Mouse (Mus musculus): ENCODE measurements around the gene Psg17. TPM values are rescaled to one million over a fixed set of nuclear protein-coding genes. Genes with fewer than 3 reads are reported as not detected.
"Not testable (repeated sequence)": the region's sequence is repeated elsewhere in the genome, so short reads cannot be mapped to it uniquely, and the experiment has no call there.

The Psg17 gene
- not detected in 2 replicates for polyA plus RNA-seq (2014; fragmentation: Nextera tagmentation; extraction: Ambion mirVana)

- WGBS: 80% methylated on average over 3 of the region's 3 CpGs
- Histone ChIP-seq H3K9me3 (ENCODE audit: control insufficient read depth, low read length) (no peaks in the 10 kb centered on the region), H3K4me3 (ENCODE audit: low read depth, low read length) (no peak within 1 kb of the TSS), H3K4me1 (replicated peaks; ENCODE audit: control insufficient read depth, insufficient read depth, low read length) (no peaks in the 10 kb centered on the region), H3K4me2 (ENCODE audit: low read depth, low read length, severe bottlenecking) (no peak within 1 kb of the TSS), H3K9ac (ENCODE audit: low read length) (no peak within 1 kb of the TSS), H3K36me3 (ENCODE audit: control insufficient read depth, insufficient read depth, low read length) (no peaks in the 10 kb centered on the region), H3K27me3 (ENCODE audit: control insufficient read depth, insufficient read depth, low read length) (no peaks in the 10 kb centered on the region), H3K27ac (ENCODE audit: low read depth, low read length) (no peak within 1 kb of the TSS)
- DNase-seq (ENCODE audit: low spot score) (no peak), ATAC-seq (replicated peaks; ENCODE audit: low FRiP score) (no peak)
Measured at GRCm38 (mm10) chr7:18821507-18821906, at the start of gene Psg17. Psg17 (minus strand) TSS chr7:18821607.

- H3K9me3 ChIP-seq (ENCODE audit: control insufficient read depth, low read length); H3K27ac ChIP-seq (ENCODE audit: low read depth, low read length); ATAC-seq (replicated peaks; ENCODE audit: low FRiP score); H3K36me3 ChIP-seq (ENCODE audit: control insufficient read depth, insufficient read depth, low read length); H3K27me3 ChIP-seq (ENCODE audit: control insufficient read depth, insufficient read depth, low read length); H3K4me2 ChIP-seq (ENCODE audit: low read depth, low read length, severe bottlenecking); H3K4me1 ChIP-seq (replicated peaks; ENCODE audit: control insufficient read depth, insufficient read depth, low read length); H3K4me3 ChIP-seq (ENCODE audit: low read depth, low read length); DNase-seq (ENCODE audit: low spot score); H3K9ac ChIP-seq (ENCODE audit: low read length): not testable (repeated sequence)
- no CpG with 5 or more reads among the region's 8 CpGs for WGBS
Measured at GRCm38 (mm10) chr7:18871031-18871430, 49.6 kb upstream of the Psg17 start, which contains the start of gene Pglyrp1. Pglyrp1 (plus strand) TSS chr7:18871331.

GRCm38 (mm10) chr7:18868491-18868890 is 47.1 kb upstream of the Psg17 start:
- H3K27me3 ChIP-seq (ENCODE audit: control insufficient read depth, insufficient read depth, low read length): no peaks in the 10 kb centered on the region
- H3K36me3 ChIP-seq (ENCODE audit: control insufficient read depth, insufficient read depth, low read length): no peaks in the 10 kb centered on the region
- ATAC-seq (replicated peaks; ENCODE audit: low FRiP score): no peak
- H3K4me1 ChIP-seq (replicated peaks; ENCODE audit: control insufficient read depth, insufficient read depth, low read length): 0 out of 2 replicates have a peak, but pooled peaks cover 2% of the 10 kb centered on the region
- H3K9me3 ChIP-seq (ENCODE audit: control insufficient read depth, low read length): no peaks in the 10 kb centered on the region
- H3K27ac ChIP-seq (ENCODE audit: low read depth, low read length): no peak overlapping the region
- no peak overlapping the region for H3K9ac ChIP-seq (ENCODE audit: low read length)
- WGBS: 84% methylated on average over 2 of the region's 2 CpGs
- no peak overlapping the region for H3K4me2 ChIP-seq (ENCODE audit: low read depth, low read length, severe bottlenecking)
- no peak overlapping the region for H3K4me3 ChIP-seq (ENCODE audit: low read depth, low read length)
- no peak for DNase-seq (ENCODE audit: low spot score)

GRCm38 (mm10) chr7:18862801-18863200 is 41.4 kb upstream of the Psg17 start:
- H3K4me1 ChIP-seq (replicated peaks; ENCODE audit: control insufficient read depth, insufficient read depth, low read length): no peaks in the 10 kb centered on the region
- no peaks in the 10 kb centered on the region for H3K36me3 ChIP-seq (ENCODE audit: control insufficient read depth, insufficient read depth, low read length)
- no peaks in the 10 kb centered on the region; the same call in 1 of the 2 replicates for H3K9me3 ChIP-seq (ENCODE audit: control insufficient read depth, low read length)
- ATAC-seq (replicated peaks; ENCODE audit: low FRiP score) (no peak), DNase-seq (ENCODE audit: low spot score) (no peak)
- no peaks in the 10 kb centered on the region for H3K27me3 ChIP-seq (ENCODE audit: control insufficient read depth, insufficient read depth, low read length)
- 86% methylated on average over 6 of the region's 6 CpGs for WGBS
- H3K4me3 ChIP-seq (ENCODE audit: low read depth, low read length): no peak overlapping the region
- no peak overlapping the region for H3K9ac ChIP-seq (ENCODE audit: low read length)
- no peak overlapping the region for H3K4me2 ChIP-seq (ENCODE audit: low read depth, low read length, severe bottlenecking)
- no peak overlapping the region for H3K27ac ChIP-seq (ENCODE audit: low read depth, low read length)

GRCm38 (mm10) chr7:18858310-18858916 is 37.0 kb upstream of the Psg17 start:
- ATAC-seq (replicated peaks; ENCODE audit: low FRiP score) (no peak), DNase-seq (ENCODE audit: low spot score) (no peak)
- Histone ChIP-seq H3K9ac (ENCODE audit: low read length) (no peak overlapping the region), H3K4me2 (ENCODE audit: low read depth, low read length, severe bottlenecking) (no peak overlapping the region), H3K9me3 (ENCODE audit: control insufficient read depth, low read length) (no peaks in the 10 kb centered on the region; the same call in 1 of the 2 replicates), H3K27ac (ENCODE audit: low read depth, low read length) (no peak overlapping the region; the same call in 1 of the 2 replicates), H3K27me3 (ENCODE audit: control insufficient read depth, insufficient read depth, low read length) (no peaks in the 10 kb centered on the region), H3K4me1 (replicated peaks; ENCODE audit: control insufficient read depth, insufficient read depth, low read length) (no peaks in the 10 kb centered on the region), H3K36me3 (ENCODE audit: control insufficient read depth, insufficient read depth, low read length) (no peaks in the 10 kb centered on the region), H3K4me3 (ENCODE audit: low read depth, low read length) (no peak overlapping the region)
- WGBS: 77% methylated on average over 5 of the region's 5 CpGs

- Histone ChIP-seq H3K36me3 (ENCODE audit: control insufficient read depth, insufficient read depth, low read length) (no peaks in the 10 kb centered on the region), H3K4me3 (ENCODE audit: low read depth, low read length) (no peak overlapping the region), H3K27me3 (ENCODE audit: control insufficient read depth, insufficient read depth, low read length) (no peaks in the 10 kb centered on the region), H3K9ac (ENCODE audit: low read length) (no peak overlapping the region), H3K9me3 (ENCODE audit: control insufficient read depth, low read length) (no peaks in the 10 kb centered on the region), H3K4me2 (ENCODE audit: low read depth, low read length, severe bottlenecking) (no peak overlapping the region), H3K27ac (ENCODE audit: low read depth, low read length) (no peak overlapping the region), H3K4me1 (replicated peaks; ENCODE audit: control insufficient read depth, insufficient read depth, low read length) (no peaks in the 10 kb centered on the region)
- ATAC-seq (replicated peaks; ENCODE audit: low FRiP score) (no peak), DNase-seq (ENCODE audit: low spot score) (no peak)
- 86% methylated on average over 1 of the region's 1 CpGs for WGBS
Measured at GRCm38 (mm10) chr7:18848395-18848794, 27.0 kb upstream of the Psg17 start.

GRCm38 (mm10) chr7:18844811-18845210 is 23.4 kb upstream of the Psg17 start:
- H3K9ac ChIP-seq (ENCODE audit: low read length): no peak overlapping the region
- no peak for DNase-seq (ENCODE audit: low spot score)
- H3K27me3 ChIP-seq (ENCODE audit: control insufficient read depth, insufficient read depth, low read length): no peaks in the 10 kb centered on the region
- no peak for ATAC-seq (replicated peaks; ENCODE audit: low FRiP score)
- no peaks in the 10 kb centered on the region for H3K36me3 ChIP-seq (ENCODE audit: control insufficient read depth, insufficient read depth, low read length)
- no peak overlapping the region for H3K4me3 ChIP-seq (ENCODE audit: low read depth, low read length)
- H3K9me3 ChIP-seq (ENCODE audit: control insufficient read depth, low read length): no peaks in the 10 kb centered on the region
- WGBS: 51% methylated on average over 5 of the region's 5 CpGs
- H3K4me2 ChIP-seq (ENCODE audit: low read depth, low read length, severe bottlenecking): no peak overlapping the region
- no peaks in the 10 kb centered on the region for H3K4me1 ChIP-seq (replicated peaks; ENCODE audit: control insufficient read depth, insufficient read depth, low read length)
- H3K27ac ChIP-seq (ENCODE audit: low read depth, low read length): no peak overlapping the region

GRCm38 (mm10) chr7:18841174-18841567 is 19.8 kb upstream of the Psg17 start:
- Histone ChIP-seq H3K4me3 (ENCODE audit: low read depth, low read length) (no peak overlapping the region), H3K4me2 (ENCODE audit: low read depth, low read length, severe bottlenecking) (peak overlapping the region; percentile 32; the same call in 1 of the 2 replicates), H3K27me3 (ENCODE audit: control insufficient read depth, insufficient read depth, low read length) (no peaks in the 10 kb centered on the region), H3K4me1 (replicated peaks; ENCODE audit: control insufficient read depth, insufficient read depth, low read length) (no peaks in the 10 kb centered on the region), H3K9ac (ENCODE audit: low read length) (0 out of 2 replicates have a peak overlapping the region, but pooled peaks have one; percentile 35), H3K9me3 (ENCODE audit: control insufficient read depth, low read length) (no peaks in the 10 kb centered on the region), H3K27ac (ENCODE audit: low read depth, low read length) (no peak overlapping the region), H3K36me3 (ENCODE audit: control insufficient read depth, insufficient read depth, low read length) (no peaks in the 10 kb centered on the region)
- DNase-seq (ENCODE audit: low spot score) (no peak), ATAC-seq (replicated peaks; ENCODE audit: low FRiP score) (peak; percentile 33; the same call in 1 of the 2 replicates)
- WGBS: 82% methylated on average over 1 of the region's 1 CpGs
